Mouse (Mus musculus) heart, embryonic 12.5 days (tissue): Measurements from ENCODE around the gene Dhrs7. TPM values are rescaled to one million over a fixed set of nuclear protein-coding genes. Genes with fewer than 3 reads are reported as not detected.

ENCODE experiments used
- polyA plus RNA-seq: library from polyadenylated mRNA; unstranded; fragments of >200 nt; fragmentation: Nextera tagmentation; extraction: Ambion mirVana; gene quantifications from 2 replicates; pipeline ENCODE4 v1.2.1, GENCODE M21; 2016

Dhrs7 gene
- polyA plus RNA-seq, 1 experiment from 2014 or later = 45.6 TPM

Other genes starting within 250 kb of the Dhrs7 start
- gene Lrrc9, start 223.0 kb downstream of the Dhrs7 start, polyA plus RNA-seq = 1.6 and 1.8 TPM in 2 replicates
- 8.5 and 8.7 TPM in 2 replicates for gene Pcnx4, start 128.5 kb downstream of the Dhrs7 start, polyA plus RNA-seq
- gene Gm4756, start 15.2 kb downstream of the Dhrs7 start, polyA plus RNA-seq = not detected in 2 replicates
- 65.0 and 65.4 TPM in 2 replicates for gene Ppm1a, start 92.5 kb upstream of the Dhrs7 start, polyA plus RNA-seq